In the genomic region with DNA sequence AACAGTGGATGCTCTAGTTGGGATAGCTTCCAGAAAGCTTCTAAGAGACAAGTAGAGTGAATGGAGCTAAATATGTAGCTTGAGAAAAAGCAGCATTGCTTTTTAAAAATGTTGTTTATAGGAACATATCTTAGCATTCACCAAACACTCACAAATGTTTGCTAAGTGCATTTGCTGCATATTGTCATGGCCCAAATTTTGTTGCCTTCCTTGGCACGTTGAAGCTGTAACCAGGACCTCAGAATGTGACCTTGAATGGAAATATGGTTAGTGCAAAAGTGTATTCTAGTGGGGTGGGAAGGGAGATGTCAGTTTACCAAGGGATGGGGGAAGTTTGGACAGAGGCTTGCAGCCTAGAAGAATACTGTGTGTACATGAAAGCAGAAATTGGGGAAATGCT, we compare ENCODE assay signal across 19 mouse cellular contexts.
"Had no signal": no experiment of that assay in that cellular context is flagged by ENCODE, and none has a peak within 500 bp of the region (broad histone marks: within the 10 kb centered on the region; RNA-seq: fewer than 3 reads in every experiment).

No protein-coding gene starts in this region.

- H3K27me3 ChIP-seq: liver, embryonic 12.5 days; midbrain, embryonic 12.5 days; neural tube, embryonic 13.5 days; neural tube, embryonic 15.5 days had no signal

- H3K9me3 ChIP-seq: liver, embryonic 12.5 days; midbrain, embryonic 10.5 days; midbrain, embryonic 12.5 days; neural tube, embryonic 13.5 days; neural tube, embryonic 15.5 days had no signal

- H3K4me1 ChIP-seq: liver, embryonic 12.5 days; midbrain, embryonic 10.5 days; midbrain, embryonic 12.5 days; neural tube, embryonic 13.5 days; neural tube, embryonic 15.5 days had no signal

- DNase-seq: lung, postnatal 14 days; lung, postnatal 36 days; midbrain, embryonic 14.5 days; retina, postnatal 1 day; right cerebral cortex, adult 18-20 months; right cerebral cortex, postnatal 25 days; right cerebral cortex, postnatal 4 days; spleen, adult 18-20 months; thymus, adult 18-20 months; thymus, postnatal 14 days; thymus, postnatal 36 days had no signal

- H3K4me2 ChIP-seq: liver, embryonic 12.5 days; midbrain, embryonic 12.5 days; neural tube, embryonic 13.5 days; neural tube, embryonic 15.5 days had no signal

- H3K4me3 ChIP-seq: liver, embryonic 12.5 days; midbrain, embryonic 10.5 days; midbrain, embryonic 12.5 days; myocyte; neural tube, embryonic 13.5 days; neural tube, embryonic 15.5 days had no signal

- ATAC-seq: liver, embryonic 12.5 days; midbrain, embryonic 16.5 days had no signal

- H3K9ac ChIP-seq: liver, embryonic 12.5 days; liver, embryonic 14.5 days; midbrain, embryonic 12.5 days; neural tube, embryonic 13.5 days; neural tube, embryonic 15.5 days had no signal

- H3K36me3 ChIP-seq: liver, embryonic 12.5 days; midbrain, embryonic 10.5 days; midbrain, embryonic 12.5 days; neural tube, embryonic 13.5 days; neural tube, embryonic 15.5 days had no signal

- H3K27ac ChIP-seq: liver, embryonic 12.5 days; liver, embryonic 14.5 days; midbrain, embryonic 10.5 days; midbrain, embryonic 12.5 days; neural tube, embryonic 13.5 days; neural tube, embryonic 15.5 days had no signal
